Mouse (Mus musculus): Measurements from ENCODE around the gene Abcg8. TPM values are rescaled to one million over a fixed set of nuclear protein-coding genes. Genes with fewer than 3 reads are reported as not detected.

Gene Abcg8
- polyA plus RNA-seq, 1 experiment from 2014 or later = 0.09 TPM

GRCm38 (mm10) chr17:84667848-84668247 lies 8.3 kb upstream of the Abcg8 start:
- H3K4me3 ChIP-seq = no peak overlapping the region
- no peak for DNase-seq (ENCODE audit: low spot score)
- no peaks in the 10 kb centered on the region for H3K9me3 ChIP-seq
- WGBS = 83% methylated on average over 3 of the region's 3 CpGs
- no peaks in the 10 kb centered on the region for H3K36me3 ChIP-seq
- H3K4me1 ChIP-seq = peaks cover 19% of the 10 kb centered on the region
- H3K27me3 ChIP-seq (ENCODE audit: insufficient read depth, poor library complexity, severe bottlenecking) = peaks cover 4% of the 10 kb centered on the region; the same call in 1 of the 2 replicates
- H3K27ac ChIP-seq = no peak overlapping the region

DNA sequence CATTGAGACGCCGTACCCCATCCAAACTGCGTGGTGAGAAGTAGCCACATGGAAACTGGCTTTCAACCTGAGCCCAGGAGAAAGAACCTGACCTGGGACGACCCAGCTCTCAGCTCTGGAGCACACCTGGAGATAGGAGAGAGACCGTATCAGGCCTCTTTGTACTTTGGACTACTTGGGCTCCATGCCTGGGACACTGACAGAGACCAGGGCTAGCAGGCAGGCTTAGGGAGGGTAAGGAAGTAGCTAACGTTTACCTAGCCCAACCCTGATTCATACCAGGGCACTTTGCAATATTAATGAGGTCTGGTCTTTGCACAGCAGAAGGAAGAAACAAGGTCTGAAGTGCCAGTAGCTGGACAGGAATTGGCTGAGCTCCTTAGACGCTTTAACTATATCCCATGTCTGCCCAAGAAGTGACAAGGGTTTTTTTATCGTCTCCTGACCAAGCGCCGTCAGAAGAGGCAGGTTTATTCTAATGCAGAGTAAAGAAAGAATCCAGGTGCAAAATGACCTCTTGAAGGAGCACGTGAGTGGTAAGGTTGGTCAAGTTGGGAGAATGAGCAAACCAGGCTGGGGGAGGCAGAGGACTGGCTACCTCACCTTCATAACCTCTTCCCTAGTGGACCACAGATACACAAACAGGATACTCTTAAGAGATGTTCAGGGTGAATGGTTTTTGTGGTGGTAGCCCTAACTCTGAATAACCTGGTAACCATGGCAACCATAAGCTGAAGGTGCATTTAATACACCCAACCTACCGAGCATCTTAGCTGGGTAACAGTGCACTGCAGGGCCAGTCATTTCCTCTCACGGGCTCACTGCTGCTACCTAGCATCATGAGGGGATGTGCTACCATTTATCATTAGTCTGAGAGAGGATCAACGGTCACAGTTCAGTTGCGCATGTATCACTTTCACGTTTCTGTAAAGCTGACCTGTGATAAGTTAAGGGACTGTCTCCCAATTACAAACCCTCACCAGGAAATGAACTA lies 3.4 kb upstream of the Abcg8 start:
- Histone ChIP-seq H3K27ac (no peak overlapping the region), H3K4me1 (peaks cover 11% of the 10 kb centered on the region)

DNA sequence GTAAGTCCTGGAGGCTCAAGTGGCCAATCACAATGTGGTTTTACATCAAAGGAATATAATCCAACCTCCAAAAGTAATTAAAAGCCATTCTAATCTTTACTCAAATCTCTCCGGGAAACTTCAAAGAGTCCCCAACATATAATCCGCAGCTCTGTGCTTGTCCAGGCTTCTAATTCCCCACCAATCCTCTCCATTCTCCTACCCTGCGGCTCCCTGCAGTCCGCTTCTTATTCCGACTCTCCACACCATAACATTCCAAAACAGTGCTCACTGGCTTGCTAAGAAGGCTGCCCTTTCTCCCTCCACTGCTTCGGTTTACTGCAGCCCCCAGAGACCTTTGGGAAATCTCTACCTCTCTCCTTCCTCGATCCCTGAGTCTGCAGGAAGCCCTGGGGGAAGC lies 2.1 kb upstream of the Abcg8 start:
- 51% methylated on average over 7 of the region's 7 CpGs for WGBS
- Histone ChIP-seq H3K9me3 (no peaks in the 10 kb centered on the region), H3K36me3 (no peaks in the 10 kb centered on the region), H3K4me1 (peaks cover 8% of the 10 kb centered on the region), H3K27ac (no peak overlapping the region), H3K4me3 (no peak overlapping the region), H3K27me3 (ENCODE audit: insufficient read depth, poor library complexity, severe bottlenecking) (peaks cover 7% of the 10 kb centered on the region)
- no peak for DNase-seq (ENCODE audit: low spot score)

More for the DNA sequence above, 3.4 kb upstream of the Abcg8 start:
- WGBS = 75% methylated on average over 16 of the region's 16 CpGs
- Histone ChIP-seq H3K4me3 (no peak overlapping the region), H3K9me3 (no peaks in the 10 kb centered on the region), H3K36me3 (no peaks in the 10 kb centered on the region), H3K27me3 (ENCODE audit: insufficient read depth, poor library complexity, severe bottlenecking) (peaks cover 11% of the 10 kb centered on the region)
- no peak for DNase-seq (ENCODE audit: low spot score)

- Histone ChIP-seq H3K27ac (no peak overlapping the region), H3K36me3 (no peaks in the 10 kb centered on the region), H3K4me3 (no peak overlapping the region; the same call in 1 of the 2 replicates), H3K4me1 (peaks cover 8% of the 10 kb centered on the region), H3K9me3 (no peaks in the 10 kb centered on the region), H3K27me3 (ENCODE audit: insufficient read depth, poor library complexity, severe bottlenecking) (peaks cover 7% of the 10 kb centered on the region)
- DNase-seq (ENCODE audit: low spot score) = no peak
- 54% methylated on average over 4 of the region's 4 CpGs for WGBS
Measured at GRCm38 (mm10) chr17:84675204-84675603, 898 bp upstream of the Abcg8 start.

DNA sequence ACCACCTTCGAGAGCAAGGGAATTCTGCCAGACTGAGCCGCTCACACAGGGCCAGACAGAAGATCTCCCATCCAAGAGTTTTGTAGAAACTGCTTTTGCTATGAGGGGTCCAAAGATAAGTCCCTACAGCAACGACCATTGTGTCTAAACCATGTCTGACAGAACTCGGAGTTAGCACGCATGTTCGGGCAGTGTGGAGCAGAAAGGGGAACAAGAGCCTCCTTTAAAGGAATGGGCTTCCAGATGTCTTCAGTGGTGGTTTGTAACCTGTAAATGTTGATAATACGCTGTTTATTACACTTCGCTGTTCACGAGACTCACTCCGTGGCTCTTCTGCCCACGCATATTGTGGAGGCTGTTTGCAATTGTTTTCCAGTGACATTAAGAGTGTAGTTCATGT lies 1.5 kb downstream of the Abcg8 start:
- Histone ChIP-seq H3K27me3 (ENCODE audit: insufficient read depth, poor library complexity, severe bottlenecking) (peaks cover 7% of the 10 kb centered on the region), H3K4me1 (peaks cover 11% of the 10 kb centered on the region), H3K27ac (no peak overlapping the region), H3K9me3 (no peaks in the 10 kb centered on the region), H3K36me3 (no peaks in the 10 kb centered on the region), H3K4me3 (no peak overlapping the region)
- no peak for DNase-seq (ENCODE audit: low spot score)
- 92% methylated on average over 11 of the region's 11 CpGs for WGBS

GRCm38 (mm10) chr17:84681670-84682069 lies 5.6 kb downstream of the Abcg8 start:
- Histone ChIP-seq H3K4me1 (peaks cover 22% of the 10 kb centered on the region), H3K36me3 (no peaks in the 10 kb centered on the region), H3K4me3 (no peak overlapping the region), H3K27me3 (ENCODE audit: insufficient read depth, poor library complexity, severe bottlenecking) (no peaks in the 10 kb centered on the region), H3K27ac (no peak overlapping the region), H3K9me3 (no peaks in the 10 kb centered on the region)
- 77% methylated on average over 3 of the region's 3 CpGs for WGBS
- DNase-seq (ENCODE audit: low spot score) = no peak

- no peak for DNase-seq (ENCODE audit: low spot score)
- no peaks in the 10 kb centered on the region for H3K36me3 ChIP-seq
- H3K27me3 ChIP-seq (ENCODE audit: insufficient read depth, poor library complexity, severe bottlenecking) = no peaks in the 10 kb centered on the region
- peaks cover 22% of the 10 kb centered on the region for H3K4me1 ChIP-seq
- H3K9me3 ChIP-seq = no peaks in the 10 kb centered on the region
- H3K27ac ChIP-seq = no peak within 1 kb of the TSS; the same call in 1 of the 2 replicates
- no peak within 1 kb of the TSS for H3K4me3 ChIP-seq
- WGBS = 61% methylated on average over 18 of the region's 18 CpGs
Measured at GRCm38 (mm10) chr17:84682734-84683717, 6.9 kb downstream of the Abcg8 start, which contains the start of gene Abcg5. Abcg5 (minus strand) TSS chr17:84683011.

GRCm38 (mm10) chr17:84684284-84684683 lies 8.2 kb downstream of the Abcg8 start:
- WGBS = 35% methylated on average over 6 of the region's 6 CpGs
- H3K27me3 ChIP-seq (ENCODE audit: insufficient read depth, poor library complexity, severe bottlenecking) = no peaks in the 10 kb centered on the region
- H3K27ac ChIP-seq = no peak overlapping the region; the same call in 1 of the 2 replicates

DNA sequence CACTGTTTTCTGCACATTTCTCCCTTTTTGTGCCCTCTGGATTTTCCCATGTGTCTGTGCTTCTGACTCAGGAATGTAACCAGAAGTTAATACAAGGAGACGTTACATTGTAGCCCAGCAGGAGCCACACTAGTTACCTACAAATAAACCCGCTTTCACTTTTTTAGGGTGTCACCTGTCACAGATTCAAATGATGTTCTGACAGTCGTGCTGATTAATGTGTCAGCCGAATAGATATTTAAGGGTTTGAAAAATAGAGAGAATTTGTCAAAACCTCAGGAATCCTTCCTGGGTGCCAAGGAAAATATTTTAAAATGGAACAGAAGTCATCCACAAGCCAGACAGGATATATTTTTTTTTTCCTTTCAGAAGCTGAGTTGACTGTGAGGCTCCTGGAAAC lies 9.2 kb downstream of the Abcg8 start:
- Histone ChIP-seq H3K36me3 (no peaks in the 10 kb centered on the region), H3K27ac (no peak overlapping the region), H3K27me3 (ENCODE audit: insufficient read depth, poor library complexity, severe bottlenecking) (no peaks in the 10 kb centered on the region), H3K4me1 (peaks cover 25% of the 10 kb centered on the region), H3K9me3 (no peaks in the 10 kb centered on the region), H3K4me3 (no peak overlapping the region)
- WGBS = 78% methylated on average over 4 of the region's 4 CpGs
- no peak for DNase-seq (ENCODE audit: low spot score)

More at GRCm38 (mm10) chr17:84684284-84684683, 8.2 kb downstream of the Abcg8 start:
- no peak for DNase-seq (ENCODE audit: low spot score)
- H3K9me3 ChIP-seq = no peaks in the 10 kb centered on the region
- H3K4me1 ChIP-seq = peaks cover 22% of the 10 kb centered on the region
- H3K36me3 ChIP-seq = no peaks in the 10 kb centered on the region
- no peak overlapping the region for H3K4me3 ChIP-seq

DNA sequence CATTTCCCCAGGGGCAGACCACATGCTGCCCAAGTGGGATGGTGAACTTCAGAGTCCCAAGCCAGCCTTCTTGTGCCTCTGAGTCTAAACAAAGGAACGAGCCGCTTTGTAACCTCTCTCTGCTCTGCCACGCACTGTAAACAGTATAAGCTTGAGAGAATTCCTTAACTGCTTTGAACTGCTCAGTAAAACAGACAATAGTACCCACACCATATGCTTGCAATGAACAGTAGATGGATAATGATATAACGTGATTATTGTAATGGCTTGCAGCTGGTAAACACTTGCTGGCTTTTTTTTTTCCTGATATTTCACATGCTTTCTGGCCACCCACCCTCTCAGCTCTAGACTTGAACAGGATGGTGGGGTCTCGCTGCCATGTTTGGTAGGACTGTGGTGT lies 11.9 kb downstream of the Abcg8 start:
- H3K27me3 ChIP-seq (ENCODE audit: insufficient read depth, poor library complexity, severe bottlenecking) = peaks cover 5% of the 10 kb centered on the region; the same call in 1 of the 2 replicates
- no peak overlapping the region for H3K27ac ChIP-seq
- H3K4me3 ChIP-seq = no peak overlapping the region
- 80% methylated on average over 5 of the region's 5 CpGs for WGBS
- H3K36me3 ChIP-seq = no peaks in the 10 kb centered on the region
- DNase-seq (ENCODE audit: low spot score) = no peak
- peaks cover 28% of the 10 kb centered on the region for H3K4me1 ChIP-seq
- H3K9me3 ChIP-seq = no peaks in the 10 kb centered on the region

GRCm38 (mm10) chr17:84688834-84689233 lies 12.7 kb downstream of the Abcg8 start:
- no peak for DNase-seq (ENCODE audit: low spot score)
- Histone ChIP-seq H3K9me3 (no peaks in the 10 kb centered on the region), H3K4me1 (peaks cover 24% of the 10 kb centered on the region), H3K27me3 (ENCODE audit: insufficient read depth, poor library complexity, severe bottlenecking) (peaks cover 14% of the 10 kb centered on the region; the same call in 1 of the 2 replicates), H3K4me3 (no peak overlapping the region), H3K27ac (no peak overlapping the region), H3K36me3 (no peaks in the 10 kb centered on the region)
- 88% methylated on average over 11 of the region's 11 CpGs for WGBS

GRCm38 (mm10) chr17:84689316-84689715 lies 13.2 kb downstream of the Abcg8 start:
- 80% methylated on average over 5 of the region's 5 CpGs for WGBS
- no peaks in the 10 kb centered on the region for H3K36me3 ChIP-seq

More at GRCm38 (mm10) chr17:84689316-84689715, 13.2 kb downstream of the Abcg8 start:
- Histone ChIP-seq H3K9me3 (no peaks in the 10 kb centered on the region), H3K27ac (no peak overlapping the region), H3K4me3 (no peak overlapping the region), H3K27me3 (ENCODE audit: insufficient read depth, poor library complexity, severe bottlenecking) (peaks cover 17% of the 10 kb centered on the region; the same call in 1 of the 2 replicates), H3K4me1 (peaks cover 20% of the 10 kb centered on the region)
- no peak for DNase-seq (ENCODE audit: low spot score)

Data from heart, embryonic 10.5 days (tissue).